Mouse (Mus musculus): Measurements from ENCODE around the gene Aff3. TPM values are rescaled to one million over a fixed set of nuclear protein-coding genes. Genes with fewer than 3 reads are reported as not detected.

Gene Aff3
- total and polyA plus RNA-seq, 2 experiments from 2014 or later, result 23.1 to 55.6 TPM

GRCm38 (mm10) chr1:38658933-38659553 is 5.7 kb downstream of the Aff3 start:
- DNase-seq (ENCODE audit: low spot score) (no peak), ATAC-seq (no peak)
- TF ChIP-seq CTCF (IDR thresholded peaks at IDR 0.05; ENCODE audit: low read depth), result no peak
- Histone ChIP-seq H3K4me3 (ENCODE audit: low read length) (no peak overlapping the region), H3K9me3 (ENCODE audit: low read length) (no peaks in the 10 kb centered on the region), H3K27me3 (ENCODE audit: insufficient read depth, low read length) (no peaks in the 10 kb centered on the region), H3K4me1 (ENCODE audit: insufficient read depth, low read length) (no peaks in the 10 kb centered on the region), H3K27ac (no peak overlapping the region), H3K9ac (replicated peaks; ENCODE audit: low read length) (no peak overlapping the region), H3K4me2 (ENCODE audit: low read depth, low read length) (no peak overlapping the region), H3K36me3 (ENCODE audit: insufficient read depth, low read length) (no peaks in the 10 kb centered on the region)
- WGBS, result 78% methylated on average over 4 of the region's 4 CpGs

DNA sequence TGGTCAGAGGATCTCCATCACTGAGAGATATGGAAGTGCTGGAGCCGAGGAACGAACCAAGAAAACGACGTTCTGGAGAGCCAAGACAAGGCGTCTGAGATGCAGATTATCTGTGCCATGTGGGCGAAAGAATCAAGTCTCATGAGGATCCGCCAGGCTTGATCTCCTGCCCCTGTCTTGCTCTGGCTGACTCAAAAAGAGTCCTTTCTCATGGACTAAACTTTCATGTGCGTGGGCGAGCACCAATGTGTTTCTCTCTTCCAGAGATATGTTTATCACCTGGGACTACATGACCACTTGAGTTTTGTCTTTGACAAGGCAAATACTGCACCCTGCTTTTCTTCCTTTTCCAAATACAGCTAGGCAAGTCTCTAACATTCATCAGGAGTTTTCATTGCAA is 6.4 kb downstream of the Aff3 start:
- Histone ChIP-seq H3K4me1 (ENCODE audit: insufficient read depth, low read length) (no peaks in the 10 kb centered on the region), H3K9ac (replicated peaks; ENCODE audit: low read length) (no peak overlapping the region), H3K36me3 (ENCODE audit: insufficient read depth, low read length) (no peaks in the 10 kb centered on the region), H3K27me3 (ENCODE audit: insufficient read depth, low read length) (no peaks in the 10 kb centered on the region), H3K4me2 (ENCODE audit: low read depth, low read length) (no peak overlapping the region), H3K9me3 (ENCODE audit: low read length) (no peaks in the 10 kb centered on the region), H3K27ac (no peak overlapping the region), H3K4me3 (ENCODE audit: low read length) (no peak overlapping the region)
- WGBS, result 92% methylated on average over 9 of the region's 9 CpGs
- DNase-seq (ENCODE audit: low spot score), result no peak
- ATAC-seq, result no peak
- TF ChIP-seq CTCF (IDR thresholded peaks at IDR 0.05; ENCODE audit: low read depth), result no peak

DNA sequence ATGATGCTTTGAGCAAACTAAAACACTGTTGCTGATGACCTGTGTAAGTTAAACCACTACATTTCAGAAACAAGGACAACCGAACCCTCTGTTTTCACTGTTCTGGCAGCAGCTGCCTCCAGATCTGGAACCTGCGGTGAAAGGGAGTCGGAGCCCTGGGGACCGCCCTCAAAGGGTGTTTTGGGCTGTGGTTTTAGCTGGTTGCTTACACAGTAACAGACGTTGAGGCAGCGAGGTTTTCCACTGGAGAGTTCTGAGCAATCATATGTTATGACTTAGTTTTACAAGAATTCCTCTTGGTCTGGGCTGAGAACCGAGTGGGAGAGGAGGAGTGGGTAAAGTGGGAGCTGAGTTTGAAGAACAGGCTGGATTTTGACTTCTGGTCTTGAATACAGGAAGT is 7.1 kb downstream of the Aff3 start:
- Histone ChIP-seq H3K9ac (replicated peaks; ENCODE audit: low read length) (no peak overlapping the region), H3K4me3 (ENCODE audit: low read length) (no peak overlapping the region), H3K9me3 (ENCODE audit: low read length) (no peaks in the 10 kb centered on the region), H3K27ac (no peak overlapping the region), H3K36me3 (ENCODE audit: insufficient read depth, low read length) (no peaks in the 10 kb centered on the region), H3K27me3 (ENCODE audit: insufficient read depth, low read length) (no peaks in the 10 kb centered on the region), H3K4me2 (ENCODE audit: low read depth, low read length) (no peak overlapping the region), H3K4me1 (ENCODE audit: insufficient read depth, low read length) (no peaks in the 10 kb centered on the region)
- WGBS, result 76% methylated on average over 7 of the region's 7 CpGs
- ATAC-seq (no peak), DNase-seq (ENCODE audit: low spot score) (no peak)
- TF ChIP-seq CTCF (IDR thresholded peaks at IDR 0.05; ENCODE audit: low read depth), result no peak

DNA sequence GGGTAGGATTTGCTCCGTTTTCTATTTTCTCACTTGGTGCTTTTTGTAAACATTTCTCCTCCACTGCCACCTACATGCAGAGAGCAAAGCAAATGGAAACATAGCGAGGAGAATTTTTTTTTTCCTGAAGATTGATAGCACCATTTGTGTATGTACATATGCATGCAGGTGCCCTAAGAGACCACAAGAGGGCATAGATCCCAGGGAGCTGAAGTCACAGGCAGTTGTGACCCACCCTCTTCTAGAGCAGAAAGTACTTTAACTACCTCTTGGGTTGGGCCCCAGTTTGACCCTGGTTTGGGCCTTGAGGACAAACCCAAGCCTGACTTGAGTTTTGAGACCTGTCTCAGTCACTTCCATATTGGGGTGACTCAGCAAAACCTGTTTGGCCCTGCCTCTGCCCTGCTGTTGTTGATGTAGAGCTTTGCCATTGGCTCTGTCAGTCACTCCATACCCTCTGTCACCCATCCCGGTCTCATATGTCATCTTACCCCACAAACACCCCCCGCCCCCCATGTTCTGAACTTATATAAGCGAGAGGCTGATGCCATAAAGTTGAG is 9.7 kb downstream of the Aff3 start:
- Histone ChIP-seq H3K9ac (replicated peaks; ENCODE audit: low read length) (no peak overlapping the region), H3K27ac (no peak overlapping the region), H3K4me1 (ENCODE audit: insufficient read depth, low read length) (no peaks in the 10 kb centered on the region), H3K4me2 (ENCODE audit: low read depth, low read length) (no peak overlapping the region), H3K4me3 (ENCODE audit: low read length) (no peak overlapping the region), H3K9me3 (ENCODE audit: low read length) (no peaks in the 10 kb centered on the region), H3K27me3 (ENCODE audit: insufficient read depth, low read length) (no peaks in the 10 kb centered on the region), H3K36me3 (ENCODE audit: insufficient read depth, low read length) (no peaks in the 10 kb centered on the region)
- WGBS, result 95% methylated on average over 5 of the region's 5 CpGs
- ATAC-seq (no peak), DNase-seq (ENCODE audit: low spot score) (no peak)
- no peak for TF ChIP-seq CTCF (IDR thresholded peaks at IDR 0.05; ENCODE audit: low read depth)

GRCm38 (mm10) chr1:38650031-38650430 is 14.7 kb downstream of the Aff3 start:
- H3K9ac ChIP-seq (replicated peaks; ENCODE audit: low read length), result no peak overlapping the region
- no peak overlapping the region for H3K27ac ChIP-seq
- no peak for TF ChIP-seq CTCF (IDR thresholded peaks at IDR 0.05; ENCODE audit: low read depth)
- WGBS, result 64% methylated on average over 7 of the region's 7 CpGs
- ATAC-seq (no peak), DNase-seq (ENCODE audit: low spot score) (no peak)
- H3K9me3 ChIP-seq (ENCODE audit: low read length), result no peaks in the 10 kb centered on the region
- no peak overlapping the region for H3K4me2 ChIP-seq (ENCODE audit: low read depth, low read length)
- no peaks in the 10 kb centered on the region for H3K27me3 ChIP-seq (ENCODE audit: insufficient read depth, low read length)
- no peak overlapping the region for H3K4me3 ChIP-seq (ENCODE audit: low read length)
- no peaks in the 10 kb centered on the region for H3K36me3 ChIP-seq (ENCODE audit: insufficient read depth, low read length)
- no peaks in the 10 kb centered on the region for H3K4me1 ChIP-seq (ENCODE audit: insufficient read depth, low read length)

GRCm38 (mm10) chr1:38649174-38649573 is 15.6 kb downstream of the Aff3 start:
- H3K27ac ChIP-seq, result no peak overlapping the region
- no peak for TF ChIP-seq CTCF (IDR thresholded peaks at IDR 0.05; ENCODE audit: low read depth)
- H3K9me3 ChIP-seq (ENCODE audit: low read length), result no peaks in the 10 kb centered on the region
- H3K4me3 ChIP-seq (ENCODE audit: low read length), result no peak overlapping the region
- no peaks in the 10 kb centered on the region for H3K4me1 ChIP-seq (ENCODE audit: insufficient read depth, low read length)
- DNase-seq (ENCODE audit: low spot score), result no peak
- no peaks in the 10 kb centered on the region for H3K36me3 ChIP-seq (ENCODE audit: insufficient read depth, low read length)
- H3K27me3 ChIP-seq (ENCODE audit: insufficient read depth, low read length), result no peaks in the 10 kb centered on the region
- H3K4me2 ChIP-seq (ENCODE audit: low read depth, low read length), result no peak overlapping the region
- H3K9ac ChIP-seq (replicated peaks; ENCODE audit: low read length), result no peak overlapping the region
- WGBS, result 67% methylated on average over 3 of the region's 3 CpGs
- no peak for ATAC-seq

- H3K27me3 ChIP-seq (ENCODE audit: insufficient read depth, low read length), result no peaks in the 10 kb centered on the region
- DNase-seq (ENCODE audit: low spot score) (no peak), ATAC-seq (no peak)
- no peak overlapping the region for H3K9ac ChIP-seq (replicated peaks; ENCODE audit: low read length)
- no peak overlapping the region for H3K27ac ChIP-seq
- 39% methylated on average over 4 of the region's 4 CpGs for WGBS
- H3K4me1 ChIP-seq (ENCODE audit: insufficient read depth, low read length), result no peaks in the 10 kb centered on the region
- no peak overlapping the region for H3K4me3 ChIP-seq (ENCODE audit: low read length)
- no peaks in the 10 kb centered on the region for H3K36me3 ChIP-seq (ENCODE audit: insufficient read depth, low read length)
- no peaks in the 10 kb centered on the region for H3K9me3 ChIP-seq (ENCODE audit: low read length)
- H3K4me2 ChIP-seq (ENCODE audit: low read depth, low read length), result no peak overlapping the region
- no peak for TF ChIP-seq CTCF (IDR thresholded peaks at IDR 0.05; ENCODE audit: low read depth)
These were observed 22.5 kb downstream of the Aff3 start for GRCm38 (mm10) chr1:38642288-38642687.

Data from hindbrain, postnatal 0 days (tissue).